Mouse (Mus musculus) lung, postnatal 0 days (tissue): ENCODE results near the gene Cfd. TPM values are rescaled to one million over a fixed set of nuclear protein-coding genes. Genes with fewer than 3 reads are reported as not detected.

Source experiments
- ATAC-seq: fragments of 200-750 bp; cut with Nextera tagmentation; 2 replicates; pipeline ENCODE4 v1.8.0; 2017; ENCODE audit warnings: moderate library complexity
- DNase-seq: peaks from one replicate; pipeline ENCODE4 v3.0.0-alpha.2; 2016; ENCODE audit warnings: low spot score
- H3K27ac ChIP-seq: fragments of 300-500 bp; sonication (generic); 2 replicates; pipeline ENCODE4 v1.5.1; 2014; ENCODE audit warnings: antibody characterized with exemption, mild to moderate bottlenecking, low read length, mixed read lengths
- H3K27me3 ChIP-seq: fragments of 300-500 bp; sonication (generic); replicated peaks from 2 replicates; pipeline ENCODE4 v1.6.1; 2014; ENCODE audit warnings: low read length, mixed read lengths; ENCODE audit not compliant: insufficient read depth
- H3K36me3 ChIP-seq: fragments of 300-500 bp; sonication (generic); 2 replicates; pipeline ENCODE4 v1.6.1; 2014; ENCODE audit warnings: low read length, mixed read lengths; ENCODE audit not compliant: insufficient read depth
- H3K4me1 ChIP-seq: fragments of 300-500 bp; sonication (generic); 2 replicates; pipeline ENCODE4 v1.6.1; 2014; ENCODE audit warnings: antibody characterized with exemption, low read depth, low read length, mixed read lengths; ENCODE audit not compliant: insufficient read depth
- H3K4me2 ChIP-seq: fragments of 300-500 bp; sonication (generic); replicated peaks from 2 replicates; pipeline ENCODE4 v1.6.1; 2014; ENCODE audit warnings: low read depth, mild to moderate bottlenecking, low read length, moderate library complexity, mixed read lengths
- H3K4me3 ChIP-seq: fragments of 300-500 bp; sonication (generic); 2 replicates; pipeline ENCODE4 v1.5.1; 2014; ENCODE audit warnings: low read depth, low read length
- H3K9ac ChIP-seq: fragments of 300-500 bp; sonication (generic); replicated peaks from 2 replicates; pipeline ENCODE4 v1.6.1; 2014; ENCODE audit warnings: low read depth, mild to moderate bottlenecking
- H3K9me3 ChIP-seq: fragments of 300-500 bp; sonication (generic); 2 replicates; pipeline ENCODE4 v1.6.1; 2016; ENCODE audit warnings: low read length, mixed read lengths
- CTCF ChIP-seq: IDR thresholded peaks from 2 replicates; pipeline ENCODE4 v1.5.1; 2016; ENCODE audit warnings: antibody characterized with exemption, mild to moderate bottlenecking
- EP300 ChIP-seq: IDR thresholded peaks from 2 replicates; pipeline ENCODE4 v1.6.1; 2016; ENCODE audit warnings: antibody characterized with exemption, mild to moderate bottlenecking, control low read depth
- WGBS: fragments of 180-500 bp; shearing (Covaris S2); extraction: QIAGEN DNeasy Blood & Tissue Kit; methylation state at CpG from one replicate; pipeline ENCODE4 v1.1.7; 2014; 5-methylcytosine and 5-hydroxymethylcytosine counted together
- polyA plus RNA-seq: library from polyadenylated mRNA; unstranded; fragments of >200 nt; fragmentation: Nextera tagmentation; extraction: Ambion mirVana; gene quantifications from 2 replicates; pipeline ENCODE4 v1.2.1, GENCODE M21; 2015

Cfd gene
- polyA plus RNA-seq, 1 experiment from 2014 or later, result not detected

DNA sequence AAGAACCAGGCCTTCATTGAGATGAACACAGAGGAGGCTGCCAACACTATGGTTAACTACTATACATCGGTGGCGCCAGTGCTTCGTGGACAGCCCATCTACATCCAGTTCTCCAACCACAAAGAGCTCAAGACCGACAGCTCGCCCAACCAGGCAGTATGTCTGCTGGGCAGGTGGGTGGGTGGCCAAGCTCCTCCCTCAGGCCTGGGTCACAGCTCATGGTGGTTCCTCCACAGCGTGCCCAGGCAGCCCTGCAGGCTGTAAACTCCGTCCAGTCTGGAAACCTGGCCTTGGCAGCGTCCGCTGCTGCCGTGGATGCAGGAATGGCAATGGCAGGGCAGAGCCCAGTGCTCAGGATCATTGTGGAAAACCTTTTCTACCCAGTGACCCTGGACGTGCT is 31.5 kb upstream of the Cfd start:
- Histone ChIP-seq H3K4me3 (no peak overlapping the region), H3K4me1 (peaks cover 23% of the 10 kb centered on the region), H3K9me3 (no peaks in the 10 kb centered on the region), H3K36me3 (peaks cover 42% of the 10 kb centered on the region), H3K27ac (no peak overlapping the region), H3K27me3 (no peaks in the 10 kb centered on the region), H3K4me2 (no peak overlapping the region), H3K9ac (no peak overlapping the region)
- TF ChIP-seq CTCF, result no peak
- ATAC-seq (no peak), DNase-seq (no peak)
- WGBS, result 56% methylated on average over 11 of the region's 11 CpGs

DNA sequence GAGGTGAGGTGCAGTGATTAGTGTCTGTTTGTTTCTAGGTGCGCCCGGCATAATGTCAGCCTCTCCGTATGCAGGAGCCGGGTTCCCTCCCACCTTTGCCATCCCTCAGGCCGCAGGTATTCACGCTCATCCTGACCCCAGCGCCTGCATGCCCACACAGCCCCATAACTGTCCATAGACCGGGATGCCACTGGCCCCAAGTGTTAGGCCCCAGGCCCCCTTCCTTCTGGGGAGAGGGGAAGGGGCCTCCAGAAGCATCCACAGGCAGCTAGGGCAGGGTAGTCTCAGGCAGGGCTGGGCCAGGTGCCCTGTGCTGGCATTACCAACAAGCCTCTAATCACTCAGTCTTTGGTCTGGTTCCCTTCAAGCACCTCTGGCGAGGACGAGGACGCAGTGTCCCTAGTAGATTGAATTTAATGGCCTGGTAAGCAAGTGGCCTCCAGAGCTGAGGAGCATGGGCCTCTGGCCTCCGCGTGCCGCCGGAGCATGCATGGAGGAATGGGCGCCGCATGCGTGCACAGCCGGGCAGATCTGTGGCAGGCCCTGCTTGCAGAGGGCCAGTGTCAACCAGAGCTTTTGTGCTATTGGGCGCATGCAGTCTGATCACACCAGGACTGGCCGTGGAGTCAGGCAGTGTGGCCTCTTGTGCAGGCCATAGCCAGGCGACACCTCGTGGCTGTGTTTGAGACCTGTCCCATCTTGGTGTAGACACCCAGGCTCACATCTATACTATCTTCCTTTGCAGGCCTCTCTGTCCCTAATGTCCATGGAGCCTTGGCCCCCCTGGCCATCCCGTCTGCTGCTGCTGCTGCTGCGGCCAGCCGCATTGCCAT is 30.4 kb upstream of the Cfd start:
- no peaks in the 10 kb centered on the region for H3K9me3 ChIP-seq
- H3K9ac ChIP-seq, result no peak overlapping the region
- H3K4me2 ChIP-seq, result no peak overlapping the region
- DNase-seq (no peak), ATAC-seq (no peak)
- no peak overlapping the region for H3K27ac ChIP-seq
- TF ChIP-seq CTCF (no peak), EP300 (no peak)
- H3K4me3 ChIP-seq, result no peak overlapping the region
- 90% methylated on average over 26 of the region's 26 CpGs for WGBS
- peaks cover 23% of the 10 kb centered on the region for H3K4me1 ChIP-seq
- peaks cover 42% of the 10 kb centered on the region for H3K36me3 ChIP-seq
- H3K27me3 ChIP-seq, result no peaks in the 10 kb centered on the region

DNA sequence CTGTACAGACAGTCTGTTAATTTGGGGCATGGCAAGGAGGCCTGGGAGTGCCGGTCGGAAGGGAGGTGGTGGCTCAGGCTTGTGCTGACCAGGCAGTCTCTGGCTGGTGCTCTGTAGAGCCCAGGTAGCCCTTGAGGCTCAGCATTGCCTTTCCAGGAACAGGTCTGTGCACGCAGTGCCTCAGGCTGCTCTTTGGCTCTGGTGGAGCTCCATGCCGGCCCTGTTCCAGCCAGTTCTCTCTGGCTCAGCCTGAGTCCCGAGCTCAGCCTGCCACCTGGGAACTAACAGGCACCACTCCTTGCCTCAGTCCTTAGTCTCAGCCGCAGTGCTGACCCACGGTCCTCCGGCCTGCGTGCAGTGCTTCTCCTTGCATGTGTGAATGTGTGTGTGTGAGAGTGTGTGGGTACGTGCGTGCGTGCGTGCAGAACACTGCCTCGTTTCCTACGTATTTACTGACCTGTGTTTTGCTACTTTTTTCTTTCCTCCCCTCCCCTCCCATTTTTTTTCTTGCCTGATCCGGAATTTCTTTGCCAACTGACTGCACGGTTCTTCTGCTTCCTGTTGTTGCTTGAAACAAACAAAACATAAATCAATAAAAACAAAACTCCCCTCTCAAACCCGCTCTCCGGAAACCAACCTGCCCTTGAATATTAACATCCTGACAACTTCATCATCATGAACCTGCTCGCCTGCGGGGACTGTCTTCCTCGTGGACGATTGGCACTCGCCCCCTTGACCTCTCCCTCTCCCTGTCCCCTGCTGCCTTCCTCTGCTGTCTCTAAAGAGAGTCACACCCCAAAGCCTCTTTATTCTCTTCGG is 29.2 kb upstream of the Cfd start:
- TF ChIP-seq CTCF, result no peak
- no peak for TF ChIP-seq EP300
- peaks cover 23% of the 10 kb centered on the region for H3K4me1 ChIP-seq
- no peak overlapping the region for H3K27ac ChIP-seq
- H3K4me2 ChIP-seq, result no peak overlapping the region
- no peaks in the 10 kb centered on the region for H3K27me3 ChIP-seq
- H3K4me3 ChIP-seq, result no peak overlapping the region
- ATAC-seq (no peak), DNase-seq (no peak)
- H3K36me3 ChIP-seq, result peaks cover 42% of the 10 kb centered on the region
- H3K9me3 ChIP-seq, result no peaks in the 10 kb centered on the region
- no peak overlapping the region for H3K9ac ChIP-seq
- 60% methylated on average over 25 of the region's 25 CpGs for WGBS

DNA sequence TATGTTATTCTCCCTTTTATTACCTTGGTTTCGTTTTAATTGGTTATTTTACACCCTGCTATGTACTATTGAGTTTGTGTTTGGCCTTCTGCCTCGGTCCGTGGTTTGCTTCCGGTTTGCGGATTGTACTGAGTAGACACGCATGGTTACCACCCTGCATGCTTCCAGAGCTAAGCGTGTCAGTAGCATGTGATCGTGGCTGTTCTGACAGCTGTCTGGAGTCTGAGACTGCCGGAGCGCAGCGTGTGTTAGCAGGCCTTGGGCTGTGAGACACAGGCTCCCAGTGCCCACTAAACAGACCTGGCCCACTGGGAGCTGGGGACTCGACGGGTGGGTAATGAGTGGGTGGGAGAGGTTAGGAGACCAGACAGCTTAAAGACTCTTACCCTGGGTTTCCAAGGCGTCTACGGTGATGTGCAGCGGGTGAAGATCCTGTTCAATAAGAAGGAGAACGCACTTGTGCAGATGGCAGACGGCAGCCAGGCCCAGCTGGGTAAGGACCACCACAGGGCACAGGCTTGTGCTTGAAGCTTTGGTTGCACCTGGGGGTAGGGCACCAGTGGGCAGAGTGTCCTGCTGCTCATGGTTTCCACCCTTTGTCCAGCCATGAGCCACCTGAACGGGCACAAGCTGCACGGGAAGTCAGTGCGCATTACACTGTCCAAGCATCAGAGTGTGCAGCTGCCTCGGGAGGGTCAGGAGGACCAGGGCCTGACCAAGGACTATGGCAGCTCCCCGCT is 28.4 kb upstream of the Cfd start:
- TF ChIP-seq EP300, result no peak
- 84% methylated on average over 23 of the region's 23 CpGs for WGBS

DNA sequence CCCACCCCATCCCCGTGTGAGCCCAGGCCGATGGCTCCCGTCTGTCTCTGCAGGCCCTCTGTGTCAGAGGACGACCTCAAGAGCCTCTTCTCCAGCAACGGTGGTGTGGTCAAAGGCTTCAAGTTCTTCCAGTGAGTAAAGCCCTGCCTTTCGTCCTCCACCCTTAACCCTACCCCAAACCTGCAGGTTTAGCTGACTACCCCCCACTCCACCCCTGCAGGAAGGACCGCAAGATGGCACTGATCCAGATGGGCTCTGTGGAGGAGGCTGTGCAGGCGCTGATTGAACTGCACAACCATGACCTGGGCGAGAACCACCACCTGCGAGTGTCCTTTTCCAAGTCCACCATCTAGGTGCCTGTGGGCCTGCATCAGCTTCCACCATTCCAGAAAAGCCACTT is 27.7 kb upstream of the Cfd start:
- Histone ChIP-seq H3K4me2 (no peak overlapping the region), H3K4me1 (peaks cover 9% of the 10 kb centered on the region), H3K36me3 (peaks cover 42% of the 10 kb centered on the region), H3K27me3 (no peaks in the 10 kb centered on the region), H3K9ac (no peak overlapping the region), H3K4me3 (no peak overlapping the region), H3K9me3 (no peaks in the 10 kb centered on the region), H3K27ac (no peak overlapping the region)
- DNase-seq (no peak), ATAC-seq (no peak)
- 55% methylated on average over 9 of the region's 10 CpGs for WGBS
- TF ChIP-seq CTCF, result no peak
- no peak for TF ChIP-seq EP300

More for the DNA sequence above, 28.4 kb upstream of the Cfd start:
- no peaks in the 10 kb centered on the region for H3K9me3 ChIP-seq
- no peaks in the 10 kb centered on the region for H3K27me3 ChIP-seq
- peaks cover 42% of the 10 kb centered on the region for H3K36me3 ChIP-seq
- DNase-seq (no peak), ATAC-seq (no peak)
- H3K4me3 ChIP-seq, result no peak overlapping the region
- H3K4me1 ChIP-seq, result peaks cover 15% of the 10 kb centered on the region
- H3K4me2 ChIP-seq, result no peak overlapping the region
- no peak overlapping the region for H3K9ac ChIP-seq
- H3K27ac ChIP-seq, result no peak overlapping the region
